Mouse (Mus musculus): Measurements from ENCODE around the gene Vars. TPM values are rescaled to one million over a fixed set of nuclear protein-coding genes. Genes with fewer than 3 reads are reported as not detected.

Gene Vars
- total and polyA plus RNA-seq, 2 experiments from 2014 or later = 40.9 to 97.8 TPM

GRCm38 (mm10) chr17:35024691-35025488, 24.1 kb downstream of the Vars start:
- ATAC-seq (ENCODE audit: low FRiP score) (no peak), DNase-seq (ENCODE audit: low spot score) (no peak)
- no peaks in the 10 kb centered on the region for H3K4me1 ChIP-seq (ENCODE audit: insufficient read depth, low read length)
- TF ChIP-seq CTCF (IDR thresholded peaks at IDR 0.05) = no peak
- no peaks in the 10 kb centered on the region for H3K9me3 ChIP-seq (ENCODE audit: low read length)
- H3K27me3 ChIP-seq (ENCODE audit: insufficient read depth, low read length) = no peaks in the 10 kb centered on the region
- no peak overlapping the region for H3K9ac ChIP-seq (replicated peaks; ENCODE audit: low read length, poor library complexity, severe bottlenecking)
- 60% methylated on average over 6 of the region's 10 CpGs for WGBS
- no peak overlapping the region for H3K4me3 ChIP-seq (ENCODE audit: low read depth, low read length)
- H3K27ac ChIP-seq (ENCODE audit: low read depth, low read length) = no peak overlapping the region
- no peak overlapping the region for H3K4me2 ChIP-seq (ENCODE audit: low read depth, low read length, poor library complexity, severe bottlenecking)
- H3K36me3 ChIP-seq (ENCODE audit: insufficient read depth, low read length) = no peaks in the 10 kb centered on the region

GRCm38 (mm10) chr17:35026206-35026605, 25.4 kb downstream of the Vars start:
- H3K4me3 ChIP-seq (ENCODE audit: low read depth, low read length) = no peak overlapping the region
- H3K4me2 ChIP-seq (ENCODE audit: low read depth, low read length, poor library complexity, severe bottlenecking) = no peak overlapping the region
- H3K9ac ChIP-seq (replicated peaks; ENCODE audit: low read length, poor library complexity, severe bottlenecking) = no peak overlapping the region
- no peaks in the 10 kb centered on the region for H3K27me3 ChIP-seq (ENCODE audit: insufficient read depth, low read length)
- DNase-seq (ENCODE audit: low spot score) = no peak
- H3K9me3 ChIP-seq (ENCODE audit: low read length) = no peaks in the 10 kb centered on the region
- 78% methylated on average over 5 of the region's 5 CpGs for WGBS
- no peak overlapping the region for H3K27ac ChIP-seq (ENCODE audit: low read depth, low read length)
- no peak for ATAC-seq (ENCODE audit: low FRiP score)
- no peaks in the 10 kb centered on the region for H3K36me3 ChIP-seq (ENCODE audit: insufficient read depth, low read length)
- no peaks in the 10 kb centered on the region for H3K4me1 ChIP-seq (ENCODE audit: insufficient read depth, low read length)
- 0 out of 2 replicates have a peak, but pooled peaks have one; percentile 3 for TF ChIP-seq CTCF (IDR thresholded peaks at IDR 0.05)

GRCm38 (mm10) chr17:35027277-35028068, 26.7 kb downstream of the Vars start, which contains the start of gene Sapcd1:
Gene Sapcd1, minus strand, starts transcription at chr17:35028016.
- H3K27me3 ChIP-seq (ENCODE audit: insufficient read depth, low read length) = no peaks in the 10 kb centered on the region
- no peak within 1 kb of the TSS for H3K27ac ChIP-seq (ENCODE audit: low read depth, low read length)
- 37% methylated on average over 13 of the region's 13 CpGs for WGBS
- no peak for TF ChIP-seq CTCF (IDR thresholded peaks at IDR 0.05)
- H3K9ac ChIP-seq (replicated peaks; ENCODE audit: low read length, poor library complexity, severe bottlenecking) = 0 out of 2 replicates have a peak within 1 kb of the TSS, but pooled peaks have one; percentile 24
- no peaks in the 10 kb centered on the region for H3K4me1 ChIP-seq (ENCODE audit: insufficient read depth, low read length)
- ATAC-seq (ENCODE audit: low FRiP score) (peak; percentile 53), DNase-seq (ENCODE audit: low spot score) (peak; percentile 79)
- H3K9me3 ChIP-seq (ENCODE audit: low read length) = no peaks in the 10 kb centered on the region
- no peaks in the 10 kb centered on the region for H3K36me3 ChIP-seq (ENCODE audit: insufficient read depth, low read length)
- H3K4me3 ChIP-seq (ENCODE audit: low read depth, low read length) = no peak within 1 kb of the TSS
- H3K4me2 ChIP-seq (ENCODE audit: low read depth, low read length, poor library complexity, severe bottlenecking) = no peak within 1 kb of the TSS

GRCm38 (mm10) chr17:35028315-35028714, 27.5 kb downstream of the Vars start:
- Histone ChIP-seq H3K27me3 (ENCODE audit: insufficient read depth, low read length) (no peaks in the 10 kb centered on the region), H3K4me3 (ENCODE audit: low read depth, low read length) (no peak overlapping the region), H3K4me2 (ENCODE audit: low read depth, low read length, poor library complexity, severe bottlenecking) (no peak overlapping the region), H3K9ac (replicated peaks; ENCODE audit: low read length, poor library complexity, severe bottlenecking) (no peak overlapping the region), H3K9me3 (ENCODE audit: low read length) (no peaks in the 10 kb centered on the region), H3K4me1 (ENCODE audit: insufficient read depth, low read length) (no peaks in the 10 kb centered on the region), H3K27ac (ENCODE audit: low read depth, low read length) (no peak overlapping the region), H3K36me3 (ENCODE audit: insufficient read depth, low read length) (no peaks in the 10 kb centered on the region)
- DNase-seq (ENCODE audit: low spot score) = no peak
- no peak for ATAC-seq (ENCODE audit: low FRiP score)
- no peak for TF ChIP-seq CTCF (IDR thresholded peaks at IDR 0.05)
- WGBS = 75% methylated on average over 2 of the region's 2 CpGs

- Histone ChIP-seq H3K4me1 (ENCODE audit: insufficient read depth, low read length) (no peaks in the 10 kb centered on the region), H3K9me3 (ENCODE audit: low read length) (no peaks in the 10 kb centered on the region)
- WGBS = 34% methylated on average over 18 of the region's 19 CpGs
These were observed 29.1 kb downstream of the Vars start for GRCm38 (mm10) chr17:35029691-35030532.

More at GRCm38 (mm10) chr17:35029691-35030532, 29.1 kb downstream of the Vars start:
- H3K27ac ChIP-seq (ENCODE audit: low read depth, low read length) = no peak overlapping the region
- H3K9ac ChIP-seq (replicated peaks; ENCODE audit: low read length, poor library complexity, severe bottlenecking) = peak overlapping the region; percentile 36; the same call in 1 of the 2 replicates
- H3K27me3 ChIP-seq (ENCODE audit: insufficient read depth, low read length) = no peaks in the 10 kb centered on the region
- DNase-seq (ENCODE audit: low spot score) = peak; percentile 53
- H3K4me3 ChIP-seq (ENCODE audit: low read depth, low read length) = peak overlapping the region; percentile 3; the same call in 1 of the 2 replicates
- no peak for ATAC-seq (ENCODE audit: low FRiP score)
- no peaks in the 10 kb centered on the region for H3K36me3 ChIP-seq (ENCODE audit: insufficient read depth, low read length)
- H3K4me2 ChIP-seq (ENCODE audit: low read depth, low read length, poor library complexity, severe bottlenecking) = peak overlapping the region; percentile 39
- peak; percentile 77 for TF ChIP-seq CTCF (IDR thresholded peaks at IDR 0.05)
